Mouse (Mus musculus) cerebellum, adult 8-10 months (tissue): Measurements from ENCODE around the gene Mapk3.
A peak's percentile ranks its signal among the peaks of the same experiment; 100 is the strongest.

Experiments
- DNase-seq: peaks from one replicate; pipeline ENCODE4 v3.0.0; 2022

Mapk3 gene

DNA sequence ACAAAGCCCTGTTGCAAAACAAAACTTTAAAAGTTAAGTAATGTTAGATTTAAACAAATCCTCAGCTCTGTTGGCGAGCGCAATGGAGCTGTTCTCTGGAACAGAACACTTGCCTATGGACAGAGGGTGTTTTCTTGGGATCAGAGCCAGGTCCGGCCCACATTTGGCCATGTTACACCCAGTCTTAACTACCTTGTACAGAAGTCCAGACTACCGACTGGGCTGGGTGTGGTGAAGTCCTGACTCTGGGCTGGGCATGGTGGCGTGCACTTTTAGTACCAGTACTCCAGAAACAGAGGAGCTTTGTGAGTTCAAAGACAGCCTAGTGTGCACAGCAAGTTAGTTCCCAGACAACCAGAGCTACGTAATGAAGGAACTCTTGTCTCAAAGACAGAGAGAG is 47.6 kb downstream of the Mapk3 start:
- no peak for DNase-seq

DNA sequence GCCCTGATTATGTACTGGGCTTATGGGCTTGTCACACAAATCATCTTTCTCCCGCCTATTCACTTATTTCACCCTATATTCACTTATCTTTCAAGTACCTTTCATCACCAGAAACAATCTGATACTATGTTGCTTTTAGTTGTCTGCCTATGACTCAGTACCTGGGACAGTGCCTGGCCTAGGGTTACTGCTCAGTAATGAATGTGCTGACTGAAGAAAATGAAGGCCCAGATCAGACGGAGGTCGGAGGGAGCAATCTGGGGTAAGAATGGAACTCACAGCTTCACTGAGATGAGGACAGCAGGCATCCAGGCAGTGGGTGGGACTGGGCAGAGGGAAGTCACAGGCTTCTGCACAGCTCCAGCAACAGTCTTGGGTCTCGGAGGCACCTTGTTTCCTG is 48.0 kb downstream of the Mapk3 start:
- no peak for DNase-seq

DNA sequence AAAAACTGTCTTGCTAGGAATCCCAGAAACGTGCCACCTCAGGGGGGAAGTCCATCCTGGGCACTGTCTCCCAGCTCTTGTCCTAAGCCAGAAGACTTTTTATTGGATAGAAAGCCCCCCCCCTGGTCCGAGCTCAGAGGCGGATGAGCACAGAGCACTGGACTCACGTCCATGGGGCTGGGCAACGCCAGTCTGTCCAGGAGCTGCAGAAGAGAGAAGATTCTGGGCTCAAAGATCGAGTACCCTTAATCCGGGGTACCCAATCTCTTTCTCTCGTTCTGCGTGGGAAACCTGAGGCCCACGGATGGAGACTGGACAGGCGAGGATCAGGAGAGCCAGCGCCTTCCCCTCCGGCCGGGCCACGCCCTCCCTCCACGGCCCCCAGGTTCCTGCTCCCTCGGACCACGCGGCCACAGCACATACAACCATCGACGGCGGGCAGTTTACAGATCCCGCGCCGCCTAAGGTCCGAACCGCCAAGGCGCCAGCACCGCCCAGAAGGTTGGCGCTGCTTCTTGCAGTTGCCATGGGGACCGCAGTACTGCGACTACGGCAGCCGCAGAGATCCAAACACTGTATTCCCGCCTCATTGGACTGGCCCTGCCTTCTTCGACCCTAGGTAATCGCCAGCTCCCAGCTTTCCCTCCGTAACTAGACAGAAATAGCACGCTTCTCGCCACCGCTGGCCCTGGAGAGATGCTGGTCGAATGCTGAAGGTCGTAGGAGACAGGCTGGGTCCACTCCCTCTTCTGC is 49.5 kb downstream of the Mapk3 start:
- peak; percentile 87 for DNase-seq

DNA sequence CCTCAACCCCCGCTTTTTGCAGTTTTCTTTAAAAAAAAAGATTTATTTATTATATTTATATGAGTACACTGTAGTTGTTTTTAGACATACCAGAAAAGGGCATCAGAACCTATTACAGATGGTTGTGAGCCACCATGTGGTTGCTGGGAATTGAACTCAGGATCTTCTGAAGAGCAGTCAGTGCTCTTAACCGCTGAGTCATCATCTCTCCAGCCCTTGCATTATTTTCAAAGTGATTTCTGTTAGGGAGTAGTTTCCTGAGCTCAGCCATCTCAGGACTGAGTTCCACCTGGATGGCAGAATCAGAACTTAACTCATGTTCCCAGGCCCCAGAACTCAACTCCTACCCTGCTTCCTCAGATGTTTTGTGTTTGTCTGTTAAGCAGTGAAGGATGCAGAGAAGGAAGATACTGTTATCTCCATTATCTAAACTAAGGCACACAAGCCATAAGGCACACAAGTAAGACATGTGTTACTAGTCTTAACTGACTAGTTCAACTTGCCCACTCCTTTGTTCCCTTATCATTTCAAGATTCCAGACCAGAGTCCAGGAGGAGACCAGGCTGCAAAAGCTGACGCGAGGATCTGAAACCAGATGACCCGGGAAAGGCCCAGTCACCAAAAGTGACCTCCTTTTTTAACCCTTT is 50.4 kb downstream of the Mapk3 start:
- DNase-seq = no peak
